Mouse (Mus musculus) erythroblast, embryonic 14.5 days (primary cell): ENCODE measurements around the gene B4galnt1.

Experiments used
- GATA1 ChIP-seq: IDR thresholded peaks from 2 replicates; pipeline ENCODE4 v1.6.1; 2012; ENCODE audit warnings: low read length, inconsistent platforms, mixed read lengths
- TAL1 ChIP-seq: IDR thresholded peaks from 3 replicates; pipeline ENCODE4 v1.6.1; 2012; ENCODE audit warnings: low read length, inconsistent platforms, mixed read lengths

- no peak for TF ChIP-seq TAL1
- TF ChIP-seq GATA1, result no peak
Measured at GRCm38 (mm10) chr10:127182624-127183023, 17.6 kb downstream of the B4galnt1 start.
